Comparison of ENCODE assay signal across 20 mouse cellular contexts in the genomic region with DNA sequence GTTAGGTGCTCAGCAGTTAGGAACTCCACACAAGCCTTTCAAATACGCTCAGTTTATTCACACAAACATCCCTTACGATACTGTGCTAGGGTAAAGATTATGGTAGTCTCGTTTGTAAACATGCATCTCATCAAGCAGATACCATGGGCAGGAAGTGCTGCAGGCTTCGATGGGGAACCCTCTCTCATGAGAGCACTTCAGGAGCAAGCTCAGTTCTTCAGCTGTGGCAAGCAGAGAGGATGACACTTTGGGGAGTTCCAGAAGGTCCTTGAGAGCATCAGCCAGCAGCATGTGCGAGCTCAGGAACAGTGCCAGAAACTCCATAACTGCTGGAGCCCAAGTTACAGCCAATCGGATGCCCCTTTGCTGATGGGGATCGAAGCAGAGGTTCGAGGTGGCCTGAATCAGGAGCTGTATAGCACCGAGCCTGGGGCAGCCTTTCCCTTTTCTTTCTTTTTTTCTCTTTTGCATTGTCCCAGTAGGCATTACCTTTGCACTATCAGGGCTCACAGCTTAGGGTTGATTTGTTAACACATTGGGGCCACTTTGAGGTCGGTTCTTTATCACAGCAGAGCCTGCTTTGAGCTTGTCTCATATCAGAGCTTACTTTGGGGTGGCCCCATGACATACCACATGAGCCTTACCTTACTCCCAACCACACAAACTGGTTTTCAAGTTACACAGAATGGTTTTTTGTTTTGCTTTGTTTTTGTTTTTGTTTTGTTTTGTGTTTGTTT. TPM values are rescaled to one million over a fixed set of nuclear protein-coding genes. Genes with fewer than 3 reads are reported as not detected.
A peak's percentile ranks its signal among the peaks of the same experiment; 100 is the strongest.
DNase-seq lines count a peak whose midpoint lies in the region; ATAC-seq and TF ChIP-seq lines count a peak whose summit lies in the region.
"Had no signal": no experiment of that assay in that cellular context is flagged by ENCODE, and none has a peak within 500 bp of the region (broad histone marks: within the 10 kb centered on the region; RNA-seq: fewer than 3 reads in every experiment).

No protein-coding gene starts in this region.

- no peak for TF ChIP-seq EP300 in stomach, postnatal 0 days (optimal IDR thresholded peaks at IDR 0.05)

- peaks cover 3% of the 10 kb centered on the region; the same call in 1 of the 2 replicates for H3K9me3 ChIP-seq in stomach, embryonic 14.5 days (ENCODE audit: control insufficient read depth, low read depth, low read length)
- H3K9me3 ChIP-seq in stomach, postnatal 0 days (ENCODE audit: control insufficient read depth, low read length), result no peaks in the 10 kb centered on the region
- no peaks in the 10 kb centered on the region for H3K9me3 ChIP-seq in liver, embryonic 12.5 days (replicated peaks)
- peaks cover 5% of the 10 kb centered on the region; the same call in 1 of the 2 replicates for H3K9me3 ChIP-seq in stomach, embryonic 16.5 days (replicated peaks; ENCODE audit: control insufficient read depth, low read length)
- H3K9me3 ChIP-seq: limb, embryonic 10.5 days had no signal

- WGBS in stomach, embryonic 14.5 days, result 70% methylated on average over 10 of the region's 10 CpGs
- 54% methylated on average over 10 of the region's 10 CpGs for WGBS in stomach, postnatal 0 days
- WGBS in liver, embryonic 12.5 days (ENCODE audit: insufficient replicate concordance), result 37% methylated on average over 10 of the region's 10 CpGs
- WGBS in stomach, embryonic 16.5 days, result 65% methylated on average over 10 of the region's 10 CpGs

- ATAC-seq in stomach, embryonic 14.5 days (ENCODE audit: insufficient number of reproducible peaks, insufficient read depth, low FRiP score, low read depth), result peak; percentile 53; the same call in 1 of the 2 replicates
- no peak for ATAC-seq in stomach, postnatal 0 days (ENCODE audit: low FRiP score, low TSS enrichment)
- peak; percentile 42; the same call in 1 of the 2 replicates for ATAC-seq in erythroid progenitor cell, adult 5-6 weeks (replicated peaks; ENCODE audit: low FRiP score, poor library complexity, severe bottlenecking)
- peak; percentile 98 for ATAC-seq in liver, embryonic 12.5 days
- ATAC-seq in stomach, embryonic 16.5 days (ENCODE audit: insufficient read depth, low FRiP score), result peak; percentile 73
- ATAC-seq: forebrain, embryonic 16.5 days; hindbrain, postnatal 0 days; midbrain, embryonic 15.5 days had no signal

- no peaks in the 10 kb centered on the region for H3K4me1 ChIP-seq in stomach, embryonic 14.5 days (ENCODE audit: control insufficient read depth, insufficient read depth, low read length)
- H3K4me1 ChIP-seq in stomach, postnatal 0 days (replicated peaks; ENCODE audit: control insufficient read depth, insufficient read depth), result no peaks in the 10 kb centered on the region
- H3K4me1 ChIP-seq in liver, embryonic 12.5 days, result peaks cover 34% of the 10 kb centered on the region
- no peaks in the 10 kb centered on the region for H3K4me1 ChIP-seq in stomach, embryonic 16.5 days (ENCODE audit: control insufficient read depth, insufficient read depth, low read length)
- H3K4me1 ChIP-seq: limb, embryonic 10.5 days had no signal

- DNase-seq in stomach, postnatal 0 days (ENCODE audit: low spot score), result no peak
- no peak for DNase-seq in ovary, postnatal 14 days (ENCODE audit: low spot score)
- no peak for DNase-seq in thymus, postnatal 36 days
- DNase-seq in adrenal gland, adult 2 months, result no peak
- DNase-seq: cerebellum, adult 18-20 months; gastrocnemius, postnatal 10 days; heart, postnatal 10 days; kidney, postnatal 14 days; lung, embryonic 14.5 days; right cerebral cortex, postnatal 4 days; thymus, postnatal 14 days had no signal

- no peaks in the 10 kb centered on the region for H3K36me3 ChIP-seq in stomach, embryonic 14.5 days (ENCODE audit: control insufficient read depth, insufficient read depth, low read length)
- H3K36me3 ChIP-seq in stomach, postnatal 0 days (ENCODE audit: control insufficient read depth, insufficient read depth, low read length), result no peaks in the 10 kb centered on the region
- H3K36me3 ChIP-seq in liver, embryonic 12.5 days, result no peaks in the 10 kb centered on the region
- no peaks in the 10 kb centered on the region for H3K36me3 ChIP-seq in stomach, embryonic 16.5 days (ENCODE audit: control insufficient read depth, insufficient read depth, low read length)
- H3K36me3 ChIP-seq: limb, embryonic 10.5 days; midbrain, embryonic 15.5 days had no signal

- no peaks in the 10 kb centered on the region for H3K27me3 ChIP-seq in stomach, embryonic 14.5 days (ENCODE audit: control insufficient read depth, insufficient read depth, low read length)
- H3K27me3 ChIP-seq in stomach, postnatal 0 days (ENCODE audit: control insufficient read depth, insufficient read depth, low read length), result no peaks in the 10 kb centered on the region
- H3K27me3 ChIP-seq in liver, embryonic 12.5 days (replicated peaks), result no peaks in the 10 kb centered on the region
- no peaks in the 10 kb centered on the region for H3K27me3 ChIP-seq in stomach, embryonic 16.5 days (ENCODE audit: control insufficient read depth, insufficient read depth, low read length)
- H3K27me3 ChIP-seq: CH12.LX; midbrain, embryonic 15.5 days had no signal

- no peak overlapping the region for H3K4me2 ChIP-seq in stomach, embryonic 14.5 days (replicated peaks; ENCODE audit: low read depth, low read length)
- H3K4me2 ChIP-seq in stomach, postnatal 0 days (replicated peaks; ENCODE audit: low read depth), result no peak overlapping the region
- H3K4me2 ChIP-seq in liver, embryonic 12.5 days, result peak overlapping the region; percentile 57
- H3K4me2 ChIP-seq in stomach, embryonic 16.5 days (ENCODE audit: low read depth, low read length), result no peak overlapping the region
- H3K4me2 ChIP-seq: lung, embryonic 14.5 days; midbrain, embryonic 15.5 days had no signal

- no peak overlapping the region for H3K9ac ChIP-seq in stomach, embryonic 14.5 days (replicated peaks; ENCODE audit: low read depth, low read length)
- H3K9ac ChIP-seq in stomach, postnatal 0 days (ENCODE audit: low read length), result no peak overlapping the region
- H3K9ac ChIP-seq in liver, embryonic 12.5 days, result no peak overlapping the region
- no peak overlapping the region for H3K9ac ChIP-seq in stomach, embryonic 16.5 days (ENCODE audit: low read length)
- H3K9ac ChIP-seq: lung, embryonic 14.5 days; midbrain, embryonic 15.5 days had no signal

- H3K27ac ChIP-seq in stomach, embryonic 14.5 days (ENCODE audit: low read length), result no peak overlapping the region
- H3K27ac ChIP-seq in stomach, postnatal 0 days (replicated peaks), result no peak overlapping the region
- H3K27ac ChIP-seq in liver, embryonic 12.5 days, result peak overlapping the region; percentile 78
- no peak overlapping the region for H3K27ac ChIP-seq in stomach, embryonic 16.5 days (ENCODE audit: low read length)
- H3K27ac ChIP-seq: hindbrain, postnatal 0 days; limb, embryonic 10.5 days; midbrain, embryonic 15.5 days had no signal

- TF ChIP-seq CTCF in stomach, postnatal 0 days (IDR thresholded peaks at IDR 0.05; ENCODE audit: low read depth), result no peak

- no peak overlapping the region for H3K4me3 ChIP-seq in stomach, embryonic 14.5 days (ENCODE audit: low read depth, low read length)
- H3K4me3 ChIP-seq in stomach, postnatal 0 days (ENCODE audit: low read depth, low read length), result no peak overlapping the region
- H3K4me3 ChIP-seq in liver, embryonic 12.5 days, result 0 out of 2 replicates have a peak overlapping the region, but pooled peaks have one; percentile 7
- no peak overlapping the region for H3K4me3 ChIP-seq in stomach, embryonic 16.5 days (replicated peaks; ENCODE audit: low read length)
- H3K4me3 ChIP-seq: limb, embryonic 10.5 days; midbrain, embryonic 15.5 days had no signal

RNA-seq across cellular contexts. Expression of a gene that starts 5.7 kb away (rescaled TPM):
- 38.6 and 42.2 TPM in 2 replicates for polyA plus RNA-seq in stomach, embryonic 14.5 days (2014; fragmentation: Nextera tagmentation; extraction: Ambion mirVana)
- 33.3 and 36.9 TPM in 2 replicates for polyA plus RNA-seq in stomach, postnatal 0 days (2015; fragmentation: Nextera tagmentation; extraction: Ambion mirVana)
- 3.6 and 5.4 TPM in 2 replicates for total RNA-seq in erythroid progenitor cell, adult 5-6 weeks (2015; ENCODE audit: low replicate concordance)
- total RNA-seq in erythroid progenitor cell, adult 5-6 weeks (2017; ENCODE audit: low replicate concordance), result 2.0 and 6.9 TPM in 2 replicates
- polyA plus RNA-seq in liver, embryonic 12.5 days (2016; fragmentation: Nextera tagmentation; extraction: Ambion mirVana), result 12.0 and 14.6 TPM in 2 replicates
- polyA plus RNA-seq in stomach, embryonic 16.5 days (2015; fragmentation: Nextera tagmentation; extraction: Ambion mirVana), result 39.4 and 42.1 TPM in 2 replicates
- total RNA-seq in adrenal gland, adult 2 months (2021), result 10 to 100 TPM; 28.4 to 37.4 TPM
- polyA plus RNA-seq in adrenal gland, adult 2 months (2012; rRNA removed), result 40.4 and 42.6 TPM in 2 replicates
